Mouse (Mus musculus) embryonic fibroblast, embryonic 13.5 days (primary cell): ENCODE results near the gene Tmem132c.

ENCODE experiments used
- CTCF ChIP-seq: IDR thresholded peaks from 2 replicates; pipeline ENCODE4 v1.5.1; 2011; ENCODE audit warnings: mild to moderate bottlenecking, control low read depth, low read length, moderate library complexity, borderline replicate concordance; ENCODE audit not compliant: insufficient read depth
- POLR2A ChIP-seq: IDR thresholded peaks from 2 replicates; pipeline ENCODE4 v1.6.1; 2011; ENCODE audit warnings: low read depth, mild to moderate bottlenecking, control low read depth, low read length, moderate library complexity

GRCm38 (mm10) chr5:127505697-127506096 lies 264.1 kb downstream of the Tmem132c start:
- TF ChIP-seq CTCF (no peak), POLR2A (no peak)
